Mouse (Mus musculus) liver, postnatal 0 days (tissue): Measurements from ENCODE around the gene Duox1.
"Not testable (repeated sequence)": the region's sequence is repeated elsewhere in the genome, so short reads cannot be mapped to it uniquely, and the experiment has no call there.

Experiments used
- CTCF ChIP-seq: sonication (generic); IDR thresholded peaks from 2 replicates; pipeline ENCODE4 v1.5.1; 2016; ENCODE audit warnings: antibody characterized with exemption, low read depth
- EP300 ChIP-seq: IDR thresholded peaks from 2 replicates; pipeline ENCODE4 v1.6.1; 2016; ENCODE audit warnings: antibody characterized with exemption, low read depth, mild to moderate bottlenecking

- TF ChIP-seq CTCF, EP300: not testable (repeated sequence)
Measured at GRCm38 (mm10) chr2:122387135-122387534, 71.7 kb downstream of the Duox1 start.
